Mouse (Mus musculus): ENCODE measurements around the gene Mylip. TPM values are rescaled to one million over a fixed set of nuclear protein-coding genes. Genes with fewer than 3 reads are reported as not detected.

The Mylip gene
- total RNA-seq, 2 experiments from 2014 or later = 8.3 to 18.5 TPM

- H3K4me3 ChIP-seq = no peak overlapping the region
- no peak overlapping the region for H3K27ac ChIP-seq
- TF ChIP-seq CTCF (IDR thresholded peaks at IDR 0.05) = no peak
- DNase-seq = no peak
- intact Hi-C loops (cut with DNase I) = no loop called here
Observed at GRCm38 (mm10) chr13:45416621-45417057, 27.1 kb downstream of the Mylip start.

GRCm38 (mm10) chr13:45418986-45419385, 29.4 kb downstream of the Mylip start:
- intact Hi-C loops (cut with DNase I) = no loop called here
- Histone ChIP-seq H3K4me3 (peak overlapping the region; percentile 13; the same call in 1 of the 2 replicates), H3K27ac (no peak overlapping the region)
- no peak for DNase-seq
- TF ChIP-seq CTCF (IDR thresholded peaks at IDR 0.05) = no peak

- no peak overlapping the region for H3K27ac ChIP-seq
- DNase-seq = no peak
- no peak overlapping the region for H3K4me3 ChIP-seq
- intact Hi-C loops (cut with DNase I) = no loop called here
- TF ChIP-seq CTCF (IDR thresholded peaks at IDR 0.05) = no peak
Observed at GRCm38 (mm10) chr13:45422251-45422650, 32.7 kb downstream of the Mylip start.

GRCm38 (mm10) chr13:45422709-45423108, 33.2 kb downstream of the Mylip start:
- DNase-seq = no peak
- TF ChIP-seq CTCF (IDR thresholded peaks at IDR 0.05) = no peak
- Histone ChIP-seq H3K4me3 (no peak overlapping the region), H3K27ac (no peak overlapping the region)
- intact Hi-C loops (cut with DNase I) = no loop called here

GRCm38 (mm10) chr13:45423905-45424304, 34.4 kb downstream of the Mylip start:
- H3K27ac ChIP-seq = no peak overlapping the region
- TF ChIP-seq CTCF (IDR thresholded peaks at IDR 0.05) = no peak
- DNase-seq = no peak
- intact Hi-C loops (cut with DNase I) = no loop called here
- H3K4me3 ChIP-seq = no peak overlapping the region

GRCm38 (mm10) chr13:45429239-45429638, 39.7 kb downstream of the Mylip start:
- no peak for DNase-seq
- intact Hi-C loops (cut with DNase I) = no loop called here
- no peak overlapping the region for H3K27ac ChIP-seq
- TF ChIP-seq CTCF (IDR thresholded peaks at IDR 0.05) = no peak
- H3K4me3 ChIP-seq = no peak overlapping the region

GRCm38 (mm10) chr13:45437134-45437533, 47.6 kb downstream of the Mylip start:
- peak; percentile 86 for DNase-seq
- Histone ChIP-seq H3K4me3 (peak overlapping the region; percentile 34), H3K27ac (no peak overlapping the region)
- intact Hi-C loops (cut with DNase I) = no loop called here
- TF ChIP-seq CTCF (IDR thresholded peaks at IDR 0.05) = no peak

- TF ChIP-seq CTCF (IDR thresholded peaks at IDR 0.05) = no peak
- H3K27ac ChIP-seq = no peak overlapping the region
- intact Hi-C loops (cut with DNase I) = no loop called here
- no peak overlapping the region for H3K4me3 ChIP-seq
- no peak for DNase-seq
Observed at GRCm38 (mm10) chr13:45438853-45439252, 49.3 kb downstream of the Mylip start.

- Histone ChIP-seq H3K4me3 (no peak overlapping the region), H3K27ac (no peak overlapping the region)
- no peak for DNase-seq
- no peak for TF ChIP-seq CTCF (IDR thresholded peaks at IDR 0.05)
- intact Hi-C loops (cut with DNase I) = loop anchor here (5.0 kb wide), 1 partner anchor 273 kb away; no protein-coding TSS in a partner anchor
Observed at GRCm38 (mm10) chr13:45440226-45440625, 50.7 kb downstream of the Mylip start.

- Histone ChIP-seq H3K27ac (peak overlapping the region; percentile 78), H3K4me3 (no peak overlapping the region)
- DNase-seq = peak; percentile 31
- TF ChIP-seq CTCF (IDR thresholded peaks at IDR 0.05) = peak; percentile 78
- intact Hi-C loops (cut with DNase I) = loop anchor here (1.0 to 5.0 kb wide), 4 partner anchors 34 to 412 kb away; partner anchors contain the start of gene Mylip
Observed at GRCm38 (mm10) chr13:45442451-45442850, 52.9 kb downstream of the Mylip start.

GRCm38 (mm10) chr13:45442918-45443535, 53.5 kb downstream of the Mylip start:
- intact Hi-C loops (cut with DNase I) = loop anchor here (1.0 to 5.0 kb wide), 4 partner anchors 34 to 412 kb away; partner anchors contain the start of gene Mylip

GRCm38 (mm10) chr13:45444220-45444619, 54.7 kb downstream of the Mylip start:
- TF ChIP-seq CTCF (IDR thresholded peaks at IDR 0.05) = no peak

More at GRCm38 (mm10) chr13:45442918-45443535, 53.5 kb downstream of the Mylip start:
- no peak for DNase-seq
- Histone ChIP-seq H3K27ac (peak overlapping the region; percentile 78), H3K4me3 (no peak overlapping the region)
- TF ChIP-seq CTCF (IDR thresholded peaks at IDR 0.05) = no peak

GRCm38 (mm10) chr13:45444652-45445051, 55.1 kb downstream of the Mylip start:
- H3K4me3 ChIP-seq = no peak overlapping the region
- H3K27ac ChIP-seq = peak overlapping the region; percentile 78
- intact Hi-C loops (cut with DNase I) = loop anchor here (5.0 kb wide), 1 partner anchor 277 kb away; no protein-coding TSS in a partner anchor
- TF ChIP-seq CTCF (IDR thresholded peaks at IDR 0.05) = no peak
- DNase-seq = no peak

More at GRCm38 (mm10) chr13:45444220-45444619, 54.7 kb downstream of the Mylip start:
- DNase-seq = no peak
- Histone ChIP-seq H3K27ac (peak overlapping the region; percentile 78), H3K4me3 (no peak overlapping the region)
- intact Hi-C loops (cut with DNase I) = loop anchor here (5.0 kb wide), 1 partner anchor 277 kb away; no protein-coding TSS in a partner anchor

GRCm38 (mm10) chr13:45446636-45447035, 57.1 kb downstream of the Mylip start:
- Histone ChIP-seq H3K4me3 (no peak overlapping the region), H3K27ac (no peak overlapping the region)
- intact Hi-C loops (cut with DNase I) = no loop called here
- TF ChIP-seq CTCF (IDR thresholded peaks at IDR 0.05) = no peak
- DNase-seq = no peak
